Mouse (Mus musculus) intestine, embryonic 15.5 days (tissue): ENCODE data around the gene Tmem239. TPM values are rescaled to one million over a fixed set of nuclear protein-coding genes. Genes with fewer than 3 reads are reported as not detected.

Experiments used
- polyA plus RNA-seq: library from polyadenylated mRNA; unstranded; fragments of >200 nt; fragmentation: Nextera tagmentation; extraction: Ambion mirVana; gene quantifications from 2 replicates; pipeline ENCODE4 v1.2.1, GENCODE M21; 2015

The Tmem239 gene
- polyA plus RNA-seq, 1 experiment from 2014 or later = not detected

Other genes starting within 250 kb of the Tmem239 start
- 517 and 522 TPM in 2 replicates for gene Snrpb, start 227.1 kb upstream of the Tmem239 start, polyA plus RNA-seq
- gene Tmc2, start 211.3 kb upstream of the Tmem239 start, polyA plus RNA-seq = not detected in 2 replicates
- 276 and 282 TPM in 2 replicates for gene Nop56, start 132.0 kb upstream of the Tmem239 start, polyA plus RNA-seq
- gene Idh3b, start 121.9 kb upstream of the Tmem239 start, polyA plus RNA-seq = 247 and 268 TPM in 2 replicates
- 2.2 TPM in 2 replicates for gene Ebf4, start 111.3 kb upstream of the Tmem239 start, polyA plus RNA-seq
- 36.1 and 36.3 TPM in 2 replicates for gene Cpxm1, start 8.9 kb upstream of the Tmem239 start, polyA plus RNA-seq
- 0.13 TPM in 1 of 2 replicates, not detected in the other for gene Gm28372, start 1.2 kb upstream of the Tmem239 start, polyA plus RNA-seq
- gene 1700020A23Rik, start 1.2 kb upstream of the Tmem239 start, polyA plus RNA-seq = not detected in 2 replicates
- 74.3 and 76.7 TPM in 2 replicates for gene Vps16, start 17.9 kb downstream of the Tmem239 start, polyA plus RNA-seq
- gene Pced1a, start 18.2 kb downstream of the Tmem239 start, polyA plus RNA-seq = 10.5 and 11.8 TPM in 2 replicates
- gene Ptpra, start 43.8 kb downstream of the Tmem239 start, polyA plus RNA-seq = 71.9 and 73.9 TPM in 2 replicates
- gene Mrps26, start 157.3 kb downstream of the Tmem239 start, polyA plus RNA-seq = 84.4 and 94.1 TPM in 2 replicates
- not detected in 2 replicates for gene Oxt, start 169.7 kb downstream of the Tmem239 start, polyA plus RNA-seq
- not detected in 2 replicates for gene Avp, start 176.1 kb downstream of the Tmem239 start, polyA plus RNA-seq
- gene Fastkd5, start 223.5 kb downstream of the Tmem239 start, polyA plus RNA-seq = 14.0 and 16.3 TPM in 2 replicates
- gene Ubox5, start 223.6 kb downstream of the Tmem239 start, polyA plus RNA-seq = 12.0 and 12.2 TPM in 2 replicates
- 13.9 and 16.5 TPM in 2 replicates for gene Lzts3, start 236.3 kb downstream of the Tmem239 start, polyA plus RNA-seq